Comparison of ENCODE assay signal across 13 mouse cellular contexts in the genomic region with DNA sequence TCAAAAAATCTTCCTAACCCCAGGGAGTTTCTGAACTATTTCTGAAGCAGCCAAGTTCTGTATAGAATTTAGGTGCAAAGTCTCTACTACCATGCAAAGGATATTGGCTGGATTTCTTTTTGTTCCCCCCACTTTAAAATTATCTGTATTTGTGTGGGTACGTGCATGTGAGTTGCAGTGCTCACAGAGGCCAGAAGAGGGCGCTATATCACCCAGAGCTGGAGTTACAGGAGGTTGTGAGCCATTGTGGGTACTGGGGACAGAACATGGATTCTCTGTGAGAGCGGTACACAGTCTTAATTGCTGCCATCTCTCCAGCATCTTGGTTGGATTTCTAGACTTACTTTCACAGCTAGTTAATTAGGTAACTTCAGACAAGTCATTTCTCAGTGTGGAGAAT.
DNase-seq lines count a peak whose midpoint lies in the region; ATAC-seq and TF ChIP-seq lines count a peak whose summit lies in the region.
"Had no signal": no experiment of that assay in that cellular context is flagged by ENCODE, and none has a peak within 500 bp of the region (broad histone marks: within the 10 kb centered on the region; RNA-seq: fewer than 3 reads in every experiment).

No protein-coding gene starts in this region.

- intact Hi-C loops in heart, adult 2 months (cut with DNase I), result no loop called here

- no peak overlapping the region for H3K4me3 ChIP-seq in heart, adult 2 months
- no peak overlapping the region for H3K4me3 ChIP-seq in liver, postnatal 0 days (ENCODE audit: low read depth, low read length)
- H3K4me3 ChIP-seq in liver, embryonic 12.5 days, result no peak overlapping the region
- H3K4me3 ChIP-seq in ES-Bruce4 (ENCODE audit: low read depth, low read length), result no peak overlapping the region
- H3K4me3 ChIP-seq in small intestine, adult 2 months (ENCODE audit: low read depth, low read length), result no peak overlapping the region
- H3K4me3 ChIP-seq: forebrain, embryonic 15.5 days; myocyte had no signal

- ATAC-seq in liver, postnatal 0 days, result no peak
- no peak for ATAC-seq in liver, embryonic 12.5 days
- ATAC-seq: forebrain, embryonic 15.5 days had no signal

- WGBS in heart, adult 2 months, result 71% methylated on average over 3 of the region's 3 CpGs
- 59% methylated on average over 3 of the region's 3 CpGs for WGBS in liver, postnatal 0 days (ENCODE audit: insufficient replicate concordance)
- 58% methylated on average over 3 of the region's 3 CpGs for WGBS in liver, embryonic 12.5 days (ENCODE audit: insufficient replicate concordance)
- WGBS in small intestine, adult 2 months, result 69% methylated on average over 3 of the region's 3 CpGs

- H3K27ac ChIP-seq in heart, adult 2 months, result no peak overlapping the region
- H3K27ac ChIP-seq in liver, postnatal 0 days (ENCODE audit: low read depth), result no peak overlapping the region
- no peak overlapping the region for H3K27ac ChIP-seq in liver, embryonic 12.5 days
- H3K27ac ChIP-seq in ES-Bruce4 (ENCODE audit: insufficient read depth, low read length), result no peak overlapping the region
- no peak overlapping the region for H3K27ac ChIP-seq in small intestine, adult 2 months (ENCODE audit: insufficient read depth, low read depth, low read length)
- H3K27ac ChIP-seq: forebrain, embryonic 15.5 days; hindbrain, embryonic 14.5 days had no signal

- no peaks in the 10 kb centered on the region for H3K36me3 ChIP-seq in heart, adult 2 months (ENCODE audit: control insufficient read depth, insufficient read depth, low read length)
- no peaks in the 10 kb centered on the region for H3K36me3 ChIP-seq in liver, postnatal 0 days (replicated peaks; ENCODE audit: insufficient read depth, low read length)
- H3K36me3 ChIP-seq in liver, embryonic 12.5 days, result no peaks in the 10 kb centered on the region
- no peaks in the 10 kb centered on the region for H3K36me3 ChIP-seq in ES-Bruce4 (ENCODE audit: control insufficient read depth, insufficient read depth, low read length, poor library complexity, severe bottlenecking)
- no peaks in the 10 kb centered on the region for H3K36me3 ChIP-seq in small intestine, adult 2 months (ENCODE audit: control insufficient read depth, insufficient read depth, low read length)
- H3K36me3 ChIP-seq: forebrain, embryonic 15.5 days had no signal

- H3K27me3 ChIP-seq in heart, adult 2 months (ENCODE audit: control insufficient read depth, insufficient read depth, low read length), result no peaks in the 10 kb centered on the region
- H3K27me3 ChIP-seq in liver, postnatal 0 days (ENCODE audit: insufficient read depth, low read length), result no peaks in the 10 kb centered on the region
- no peaks in the 10 kb centered on the region for H3K27me3 ChIP-seq in liver, embryonic 12.5 days (replicated peaks)
- no peaks in the 10 kb centered on the region for H3K27me3 ChIP-seq in ES-Bruce4 (ENCODE audit: control insufficient read depth, insufficient read depth, low read length, poor library complexity, severe bottlenecking)
- H3K27me3 ChIP-seq in small intestine, adult 2 months (ENCODE audit: control insufficient read depth, insufficient read depth, low read length), result no peaks in the 10 kb centered on the region
- H3K27me3 ChIP-seq: forebrain, embryonic 15.5 days had no signal

- H3K4me1 ChIP-seq in heart, adult 2 months (ENCODE audit: control insufficient read depth, insufficient read depth, low read length), result no peaks in the 10 kb centered on the region
- no peaks in the 10 kb centered on the region for H3K4me1 ChIP-seq in liver, postnatal 0 days (ENCODE audit: insufficient read depth)
- H3K4me1 ChIP-seq in liver, embryonic 12.5 days, result no peaks in the 10 kb centered on the region
- H3K4me1 ChIP-seq in ES-Bruce4 (ENCODE audit: control insufficient read depth, insufficient read depth, low read length), result no peaks in the 10 kb centered on the region
- H3K4me1 ChIP-seq in small intestine, adult 2 months (ENCODE audit: control insufficient read depth, insufficient read depth, insufficient read length, low read length), result no peaks in the 10 kb centered on the region
- H3K4me1 ChIP-seq: forebrain, embryonic 15.5 days had no signal

- TF ChIP-seq CTCF in heart, adult 2 months (IDR thresholded peaks at IDR 0.05), result peak; percentile 23; the same call in 1 of the 2 replicates
- TF ChIP-seq CTCF in liver, postnatal 0 days (IDR thresholded peaks at IDR 0.05; ENCODE audit: low read depth), result peak; percentile 25
- TF ChIP-seq CTCF in ES-Bruce4 (IDR thresholded peaks at IDR 0.05; ENCODE audit: low read depth, low read length), result peak; percentile 53
- TF ChIP-seq CTCF in small intestine, adult 2 months (IDR thresholded peaks at IDR 0.05; ENCODE audit: extremely low read depth, insufficient read length, insufficient replicate concordance, low read depth, low read length), result peak; percentile 36; the same call in 1 of the 2 replicates

- H3K9ac ChIP-seq in heart, adult 2 months (ENCODE audit: low read depth, low read length), result no peak overlapping the region
- no peak overlapping the region for H3K9ac ChIP-seq in liver, postnatal 0 days (replicated peaks)
- no peak overlapping the region for H3K9ac ChIP-seq in liver, embryonic 12.5 days
- no peak overlapping the region for H3K9ac ChIP-seq in ES-Bruce4 (ENCODE audit: low read depth, poor library complexity, severe bottlenecking)
- H3K9ac ChIP-seq: forebrain, embryonic 15.5 days; hindbrain, embryonic 14.5 days had no signal

- TF ChIP-seq POLR2A in heart, adult 2 months (IDR thresholded peaks at IDR 0.05; ENCODE audit: insufficient read depth, low read depth, low read length), result no peak
- no peak for TF ChIP-seq POLR2A in ES-Bruce4 (IDR thresholded peaks at IDR 0.05; ENCODE audit: insufficient read depth, low read length)
- no peak for TF ChIP-seq POLR2A in small intestine, adult 2 months (IDR thresholded peaks at IDR 0.05; ENCODE audit: low read depth, low read length)

- H3K4me2 ChIP-seq in liver, postnatal 0 days (ENCODE audit: low read depth, low read length), result no peak overlapping the region
- H3K4me2 ChIP-seq in liver, embryonic 12.5 days, result no peak overlapping the region
- H3K4me2 ChIP-seq: forebrain, embryonic 15.5 days; hindbrain, embryonic 14.5 days; midbrain, embryonic 11.5 days had no signal

- H3K9me3 ChIP-seq in liver, postnatal 0 days (ENCODE audit: low read length), result no peaks in the 10 kb centered on the region
- no peaks in the 10 kb centered on the region for H3K9me3 ChIP-seq in liver, embryonic 12.5 days (replicated peaks)
- no peaks in the 10 kb centered on the region for H3K9me3 ChIP-seq in ES-Bruce4 (replicated peaks; ENCODE audit: control insufficient read depth, insufficient read depth, low read length, poor library complexity, severe bottlenecking)
- H3K9me3 ChIP-seq: forebrain, embryonic 15.5 days had no signal

- no peaks in the 10 kb centered on the region for H3K79me2 ChIP-seq in heart, adult 2 months (replicated peaks; ENCODE audit: control insufficient read depth, insufficient read depth, low read length)

- TF ChIP-seq EP300 in heart, adult 2 months (IDR thresholded peaks at IDR 0.05; ENCODE audit: insufficient read depth, low read depth, low read length), result no peak
- TF ChIP-seq EP300 in liver, postnatal 0 days (IDR thresholded peaks at IDR 0.05; ENCODE audit: low read depth), result no peak
- no peak for TF ChIP-seq EP300 in ES-Bruce4 (IDR thresholded peaks at IDR 0.05; ENCODE audit: insufficient read depth, low read depth, low read length)

- DNase-seq in heart, adult 2 months, result no peak
- no peak for DNase-seq in heart, adult 8-10 months (ENCODE audit: low spot score)
- no peak for DNase-seq in liver, postnatal 0 days
- DNase-seq in adrenal gland, adult (ENCODE audit: inconsistent age in 2 of 2, low spot score in 1 of 2), result no peak
- DNase-seq: heart, adult 18-20 months; kidney, adult 9 months had no signal
